Mouse (Mus musculus): ENCODE measurements around the gene Sos2.

The Sos2 gene

GRCm38 (mm10) chr12:69681566-69682061 lies at the start of gene Sos2:
TSS of gene Sos2 (minus strand) at chr12:69681852.
- no peak for DNase-seq (ENCODE audit: low spot score in 2 of 2)

DNA sequence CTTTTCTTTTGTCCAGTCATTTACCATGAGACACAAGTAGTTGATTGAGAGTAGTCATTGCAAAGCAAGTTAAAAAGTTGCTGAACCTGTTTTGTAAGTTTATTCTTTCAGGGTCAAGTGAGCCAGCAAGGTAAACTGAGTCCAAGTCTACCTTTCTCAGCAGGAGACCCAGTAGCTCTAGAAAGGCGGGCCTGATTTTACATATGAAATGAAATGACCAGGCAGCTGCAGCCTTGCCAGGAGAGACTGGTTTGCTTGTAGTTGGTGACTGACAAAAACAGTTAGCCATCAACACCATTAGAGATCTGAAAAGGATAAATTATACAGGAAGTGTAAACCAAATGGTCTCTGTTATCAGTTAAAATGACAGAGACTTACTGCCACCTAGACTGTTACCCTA lies 48.7 kb upstream of the Sos2 start:
- no peak for DNase-seq (ENCODE audit: low spot score in 2 of 2)

GRCm38 (mm10) chr12:69729246-69729645 lies 47.6 kb upstream of the Sos2 start:
- no peak for DNase-seq (ENCODE audit: low spot score in 2 of 2)

DNA sequence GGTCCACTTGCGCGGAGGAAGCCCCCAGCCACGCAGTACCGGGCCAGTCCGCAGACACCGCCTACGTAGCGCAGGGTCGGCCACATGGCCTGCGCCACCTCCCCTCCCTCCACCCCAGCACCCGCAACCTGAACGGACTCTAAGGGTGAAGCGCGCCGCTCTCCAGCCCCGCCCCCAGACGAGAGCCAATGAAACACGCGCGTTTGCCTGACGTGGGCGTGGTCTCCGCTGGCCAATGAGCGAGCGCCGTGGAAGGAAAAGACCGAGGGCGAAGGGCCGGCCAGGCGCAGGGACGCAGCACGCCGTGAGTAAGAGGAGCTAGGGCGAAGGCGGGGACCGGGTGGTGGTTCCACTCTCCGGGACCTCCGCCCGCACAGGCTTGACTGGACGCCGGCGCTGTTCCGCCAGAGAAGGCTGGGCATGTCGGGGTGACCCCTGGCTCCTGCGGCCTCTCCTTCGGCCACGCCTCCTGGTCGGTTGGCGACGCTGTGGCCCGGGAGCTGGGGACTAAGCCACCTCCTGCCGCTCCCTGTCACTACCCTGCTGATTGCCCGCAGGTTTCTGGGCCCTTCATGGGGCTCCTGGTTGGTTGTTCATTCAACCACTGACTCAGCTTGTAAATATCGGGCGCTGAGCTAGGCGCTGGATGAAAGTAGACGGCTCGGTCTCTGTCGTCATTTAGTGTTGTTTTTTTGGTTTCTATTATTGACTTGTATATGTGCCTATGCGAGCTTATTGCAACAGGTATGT lies 43.2 kb upstream of the Sos2 start, which contains the start of the genes L2hgdh and Atp5s:
L2hgdh (minus strand) TSS at position 163 of the 750 bp plus-strand sequence.
Atp5s (plus strand) TSS at position 240 of the 750 bp plus-strand sequence.
- peak; percentile 90 to 93 for DNase-seq (ENCODE audit: low spot score in 2 of 2)

DNA sequence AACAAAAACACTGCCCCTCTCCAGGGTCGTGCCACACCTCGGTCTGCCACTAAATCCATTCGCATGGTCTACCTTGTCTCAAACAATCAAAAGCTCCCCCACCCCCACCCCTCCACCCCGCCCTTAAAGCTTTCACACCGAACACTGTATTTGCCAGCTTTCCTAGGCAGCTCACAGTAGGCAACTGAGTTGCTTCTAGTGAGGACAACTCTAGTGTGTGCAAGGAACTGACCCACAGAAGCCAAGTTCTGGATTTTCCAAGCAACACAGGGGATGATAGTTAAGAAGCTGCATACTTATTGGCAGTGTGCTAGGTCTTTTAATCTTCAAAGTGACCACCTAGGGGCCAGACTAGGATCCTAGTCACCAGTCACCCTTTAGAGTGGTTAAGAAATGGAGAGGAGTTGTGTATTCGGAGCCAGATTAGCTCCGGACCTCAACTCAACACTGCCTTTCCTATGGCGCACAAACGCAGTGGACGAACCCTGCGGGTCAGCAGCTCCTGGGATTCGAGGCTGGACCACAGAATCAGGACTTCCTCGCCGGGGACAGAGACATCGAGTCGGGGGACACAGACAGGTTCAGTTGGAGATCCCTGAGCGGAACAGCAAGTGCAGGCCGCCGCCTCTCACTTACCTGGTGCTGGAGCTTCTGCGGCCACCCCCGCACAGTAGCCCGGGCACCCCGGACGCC lies 42.5 kb upstream of the Sos2 start:
- no peak for DNase-seq (ENCODE audit: low spot score in 2 of 2)

GRCm38 (mm10) chr12:69723376-69723775 lies 41.7 kb upstream of the Sos2 start:
- no peak for DNase-seq (ENCODE audit: low spot score in 2 of 2)

GRCm38 (mm10) chr12:69722857-69723256 lies 41.2 kb upstream of the Sos2 start:
- no peak for DNase-seq (ENCODE audit: low spot score in 2 of 2)

DNA sequence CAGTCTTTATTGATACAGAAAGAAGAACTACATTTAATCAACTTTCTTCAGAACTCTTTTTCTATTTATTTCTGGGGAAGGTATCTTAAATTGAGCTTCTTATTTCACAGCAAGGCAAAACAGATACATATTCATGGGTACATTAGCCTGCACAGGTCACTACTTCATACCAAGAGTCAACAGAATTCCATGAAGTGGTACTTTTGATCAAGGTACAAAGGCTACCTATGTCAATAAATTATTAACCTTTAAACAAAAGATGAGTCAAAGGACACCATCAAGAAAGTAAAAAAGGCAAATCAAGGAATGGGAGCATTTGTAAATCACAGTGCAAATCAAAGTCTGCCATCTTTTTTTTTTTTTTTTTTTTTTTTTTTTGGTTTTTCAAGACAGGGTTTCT lies 32.0 kb upstream of the Sos2 start:
- DNase-seq (ENCODE audit: low spot score in 2 of 2) = no peak

- DNase-seq (ENCODE audit: low spot score in 2 of 2) = no peak
Observed at GRCm38 (mm10) chr12:69704799-69705458, 23.3 kb upstream of the Sos2 start.

DNA sequence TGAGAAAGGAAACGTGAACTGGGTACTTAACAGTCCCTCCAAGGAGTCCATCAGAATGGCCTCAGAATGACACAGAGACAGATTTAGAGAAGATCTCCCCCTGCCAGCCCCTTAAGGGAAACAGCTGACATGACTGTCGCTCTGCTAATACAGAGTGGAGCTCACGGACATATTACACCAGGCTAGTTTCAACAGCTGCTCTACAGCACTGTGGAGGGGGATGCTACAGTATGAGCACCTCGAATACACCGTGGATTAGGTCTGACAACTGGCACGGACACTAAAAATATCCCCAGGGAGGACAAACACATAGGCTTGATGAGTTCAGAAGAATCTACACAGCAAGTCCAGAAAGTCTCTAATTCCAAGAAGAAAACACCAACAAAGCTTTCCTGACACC lies 16.7 kb upstream of the Sos2 start:
- no peak for DNase-seq (ENCODE audit: low spot score in 2 of 2)

DNA sequence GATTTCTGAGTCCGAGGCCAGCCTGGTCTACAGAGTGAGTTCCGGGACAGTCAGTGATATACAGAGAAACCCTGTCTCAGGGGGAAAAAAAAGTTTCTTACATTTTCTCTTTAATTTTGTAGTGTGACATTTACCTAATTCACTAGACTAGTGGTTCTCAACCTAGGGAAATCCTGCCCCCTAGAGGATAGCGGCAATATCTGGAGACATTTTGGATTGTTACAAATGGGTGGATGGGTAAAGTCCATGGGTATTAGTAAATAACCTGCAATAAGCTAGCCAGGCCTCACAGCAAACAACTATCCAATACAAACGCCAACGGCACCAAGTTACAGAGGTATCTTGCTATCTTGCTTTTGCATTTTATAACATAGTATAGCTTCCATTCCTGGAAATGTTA lies 15.1 kb upstream of the Sos2 start:
- DNase-seq (ENCODE audit: low spot score in 2 of 2) = peak; percentile 15 to 74

DNA sequence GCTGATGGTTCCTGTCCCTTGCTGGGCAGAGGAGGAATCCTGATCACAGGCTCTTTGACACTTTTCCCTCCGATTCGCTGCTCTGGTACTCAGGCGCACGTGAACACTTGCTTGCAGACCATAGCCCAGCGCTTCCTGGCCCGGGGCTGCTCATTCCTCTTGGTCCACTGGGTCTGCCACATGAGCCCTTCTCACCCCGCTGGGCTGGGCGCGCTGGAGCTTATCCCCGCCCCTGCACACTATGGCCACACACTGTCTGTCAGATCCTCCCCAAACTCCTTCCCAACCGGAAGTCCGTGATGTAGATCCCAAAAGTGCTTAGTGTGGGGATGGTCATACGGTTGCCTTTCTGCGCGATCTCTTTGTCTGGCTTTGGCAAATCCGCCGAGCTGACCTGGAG lies 11.8 kb upstream of the Sos2 start:
- no peak for DNase-seq (ENCODE audit: low spot score in 2 of 2)

DNA sequence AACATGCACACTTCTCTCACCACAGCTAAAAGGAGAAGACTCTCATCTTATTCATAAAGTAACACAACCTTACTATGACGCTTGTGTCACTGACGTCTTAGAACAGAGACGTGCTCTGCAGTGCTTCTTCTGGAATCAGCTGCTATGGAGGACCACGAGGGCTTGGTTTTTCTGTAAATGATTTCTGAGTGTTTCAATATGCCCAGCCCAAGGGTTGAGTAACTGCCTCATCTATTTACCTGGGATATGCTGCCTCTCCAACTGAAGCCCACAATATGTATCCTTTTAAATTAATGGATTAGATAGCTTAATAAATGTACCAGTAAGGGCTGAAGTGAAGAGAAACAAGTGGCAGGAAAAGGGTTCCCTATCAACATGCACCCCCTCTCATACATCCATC lies 9.1 kb upstream of the Sos2 start:
- DNase-seq (ENCODE audit: low spot score in 2 of 2) = no peak

- DNase-seq (ENCODE audit: low spot score in 2 of 2) = no peak
Observed at GRCm38 (mm10) chr12:69689094-69689493, 7.4 kb upstream of the Sos2 start.

DNA sequence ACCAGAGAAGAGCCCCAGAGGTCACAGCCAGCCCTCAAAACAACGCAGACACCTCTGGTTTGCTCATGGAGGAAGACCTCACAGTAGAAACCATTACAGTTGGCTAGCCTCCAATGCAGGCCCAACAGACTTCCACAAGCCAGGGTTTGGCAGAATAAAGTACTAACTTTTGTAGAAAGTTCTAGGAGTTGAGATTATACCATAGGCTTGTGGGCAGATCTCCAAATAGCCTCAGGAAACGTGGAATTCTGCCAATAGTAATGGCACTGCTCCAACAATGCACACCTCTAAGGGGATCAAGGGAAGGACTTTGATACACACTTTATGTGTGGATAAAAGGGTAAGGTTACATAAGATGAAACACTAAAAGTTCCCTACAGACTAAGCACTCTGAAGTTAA lies 6.7 kb upstream of the Sos2 start:
- DNase-seq (ENCODE audit: low spot score in 2 of 2) = no peak

DNA sequence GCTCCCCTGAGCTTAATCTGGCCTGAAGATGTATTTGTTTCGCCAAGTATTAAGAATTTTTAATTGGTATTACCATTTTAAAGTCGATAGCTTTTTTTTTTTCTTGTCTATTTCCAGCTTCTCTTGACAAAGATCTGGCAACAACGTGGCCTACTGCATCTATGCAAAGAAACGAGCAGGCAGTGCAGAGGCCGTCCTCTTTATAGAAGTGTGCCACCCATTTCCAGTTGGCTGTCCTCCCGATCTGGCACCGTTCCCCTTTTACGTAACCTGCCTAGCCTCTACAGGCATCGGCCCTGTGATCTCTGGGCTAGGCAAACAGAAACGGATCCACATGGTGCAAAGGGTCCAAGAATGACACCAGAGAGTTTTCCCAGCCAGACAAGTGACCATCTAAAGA lies 1.9 kb upstream of the Sos2 start:
- DNase-seq (ENCODE audit: low spot score in 2 of 2) = no peak

DNA sequence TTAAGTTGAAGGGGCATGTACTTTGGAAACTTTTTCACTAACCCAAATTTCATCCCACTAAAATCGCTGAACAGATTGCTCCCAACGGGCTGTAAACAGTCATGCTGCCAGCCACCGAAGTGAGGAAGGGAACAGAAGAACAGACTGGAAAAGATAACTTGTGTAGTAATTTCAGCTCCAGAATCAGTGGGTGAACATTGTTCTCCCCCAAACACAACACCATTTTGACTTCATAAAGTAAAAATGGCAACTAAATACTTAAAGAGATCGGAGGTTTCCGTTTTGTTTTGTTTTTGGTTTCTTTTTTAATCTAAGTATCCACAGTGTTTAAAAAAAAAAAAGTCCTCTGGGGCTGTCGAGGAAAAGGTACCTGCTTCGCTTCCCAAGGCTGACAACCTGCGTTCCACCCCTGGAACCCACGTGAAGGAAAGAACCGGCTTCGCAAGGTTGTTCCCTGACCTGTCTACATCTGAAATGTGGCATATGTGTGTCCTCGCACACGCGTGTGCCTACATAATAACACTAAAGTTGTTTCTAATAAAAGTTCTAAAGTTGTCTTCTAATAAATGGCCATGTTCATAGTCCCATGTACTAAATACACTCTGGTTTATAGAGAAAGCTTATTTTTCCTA lies 1.3 kb upstream of the Sos2 start:
- DNase-seq (ENCODE audit: low spot score in 2 of 2) = no peak

DNA sequence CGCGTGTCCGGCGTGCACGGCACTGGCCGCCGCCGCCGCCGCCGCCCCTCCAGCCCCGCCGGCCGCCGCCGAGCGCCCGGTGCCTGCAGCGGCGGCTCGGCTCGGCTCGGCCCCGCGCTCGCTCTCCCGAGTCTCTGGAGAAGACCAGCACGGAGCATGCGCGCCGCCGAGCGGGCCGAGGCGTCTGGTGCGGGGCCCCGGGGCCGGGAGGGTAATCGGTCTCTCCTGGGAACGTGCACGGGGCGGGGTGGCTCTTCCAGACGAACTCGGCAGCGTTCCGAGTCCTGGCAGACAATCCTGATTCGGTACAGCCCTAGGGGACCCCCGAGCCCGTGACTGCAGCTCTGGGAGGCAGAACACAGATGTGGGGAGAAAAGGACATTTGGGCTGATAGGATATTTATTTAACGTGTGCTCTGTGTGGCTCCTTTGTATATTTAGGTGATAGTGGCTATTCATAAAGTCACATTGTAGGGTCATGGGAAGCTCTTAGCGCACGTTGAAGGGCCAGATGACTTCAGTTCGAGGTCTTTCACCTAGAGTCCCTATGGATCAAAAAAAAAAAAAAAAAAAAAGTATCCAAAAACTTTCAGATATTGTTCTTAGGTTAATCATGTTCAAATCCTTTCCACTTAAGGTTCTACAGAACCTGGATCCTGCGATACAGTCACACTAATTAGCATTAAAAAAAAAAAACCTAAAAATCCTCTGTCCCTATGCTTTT lies 574 bp upstream of the Sos2 start:
- peak; percentile 60 to 79 for DNase-seq (ENCODE audit: low spot score in 2 of 2)

DNA sequence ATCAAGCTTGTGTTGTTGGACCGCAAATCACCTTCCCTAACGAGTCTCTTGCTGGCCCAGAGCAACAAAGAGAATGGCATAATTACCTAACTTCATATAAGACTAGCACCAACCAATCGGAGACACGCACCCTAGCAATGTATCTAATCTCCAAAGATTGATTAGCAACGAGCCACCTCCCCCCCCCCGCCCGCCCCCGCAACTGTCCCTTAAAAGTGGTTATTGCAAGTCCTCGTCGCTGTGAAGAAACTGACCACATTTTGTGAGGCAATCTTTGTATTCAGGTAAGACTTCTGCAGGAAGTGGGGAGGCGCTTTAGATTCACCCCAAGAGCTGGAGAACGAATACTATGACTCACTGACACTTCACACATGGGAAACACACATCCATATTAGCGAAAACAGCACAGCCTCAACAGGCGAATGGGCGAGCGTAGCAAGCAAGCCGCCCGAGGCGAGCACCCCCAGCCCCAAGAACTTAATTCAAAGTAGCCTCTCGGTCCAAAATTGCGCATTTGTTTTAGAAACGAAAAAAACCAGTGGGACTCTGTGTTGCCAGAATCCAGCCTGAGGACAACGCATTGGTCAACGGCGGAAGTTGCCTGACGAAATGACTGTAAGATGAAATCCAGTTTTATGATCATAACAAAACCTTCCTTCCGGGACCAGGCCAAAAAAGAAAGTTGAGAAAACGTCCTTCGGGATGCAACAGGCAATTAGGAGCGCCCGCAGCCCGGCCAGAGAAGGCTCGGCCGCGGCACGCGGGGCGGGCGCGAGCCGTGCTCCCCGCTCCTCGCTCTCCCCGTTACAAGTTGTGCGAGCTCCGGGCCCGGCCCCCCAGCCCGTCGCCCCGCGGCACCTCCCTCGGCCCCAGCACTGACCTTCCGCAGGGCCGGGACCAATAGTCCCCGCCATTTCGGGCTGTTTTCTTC lies 752 bp downstream of the Sos2 start:
- peak; percentile 15 to 33 for DNase-seq (ENCODE audit: low spot score in 2 of 2)

- DNase-seq (ENCODE audit: low spot score in 2 of 2) = no peak
Observed at GRCm38 (mm10) chr12:69676157-69676556, 5.5 kb downstream of the Sos2 start.
